Mouse (Mus musculus): ENCODE measurements around the gene Yars. TPM values are rescaled to one million over a fixed set of nuclear protein-coding genes. Genes with fewer than 3 reads are reported as not detected.

The Yars gene
- total RNA-seq, 2 experiments from 2014 or later = 38.8 to 39.5 TPM

DNA sequence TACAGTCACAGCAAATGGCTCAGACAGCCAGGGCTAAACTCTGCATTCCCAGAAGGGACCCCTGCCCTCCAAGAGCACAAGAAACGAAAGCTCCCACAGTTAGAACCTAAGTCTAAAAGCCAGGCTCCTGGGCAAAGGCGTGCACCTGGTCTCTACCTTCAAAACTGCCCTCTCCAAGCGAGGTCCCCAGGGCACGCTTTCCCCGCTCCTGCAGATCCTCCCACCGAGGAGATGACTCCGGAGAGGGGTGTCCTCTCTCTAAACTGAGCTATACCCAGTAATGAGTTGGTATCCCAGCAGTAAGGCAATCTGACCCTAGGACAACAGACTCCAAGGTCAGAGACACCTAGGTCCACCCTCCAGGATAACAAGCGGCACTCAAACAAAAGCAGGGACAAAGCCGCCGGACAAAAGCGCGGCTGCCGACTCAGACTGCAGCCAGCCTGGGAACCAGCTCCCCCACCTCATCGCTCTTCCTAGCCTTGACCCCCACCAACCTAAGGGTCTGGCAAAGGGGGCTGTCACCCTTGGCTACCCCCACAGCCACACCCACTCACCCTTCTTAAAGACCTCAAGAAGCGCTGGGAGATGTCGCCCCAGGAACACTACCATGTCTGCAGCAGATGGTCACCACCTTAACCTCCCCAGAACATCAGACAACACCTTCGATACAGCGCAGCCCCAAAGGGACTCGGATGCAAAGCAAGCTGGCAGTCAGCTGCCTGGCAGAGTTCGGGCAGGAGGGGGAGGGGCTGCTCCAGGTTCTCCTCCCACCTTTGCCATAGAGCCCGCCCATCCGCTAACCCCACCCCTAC is 37.8 kb downstream of the Yars start:
- DNase-seq (ENCODE audit: low spot score) = no peak

DNA sequence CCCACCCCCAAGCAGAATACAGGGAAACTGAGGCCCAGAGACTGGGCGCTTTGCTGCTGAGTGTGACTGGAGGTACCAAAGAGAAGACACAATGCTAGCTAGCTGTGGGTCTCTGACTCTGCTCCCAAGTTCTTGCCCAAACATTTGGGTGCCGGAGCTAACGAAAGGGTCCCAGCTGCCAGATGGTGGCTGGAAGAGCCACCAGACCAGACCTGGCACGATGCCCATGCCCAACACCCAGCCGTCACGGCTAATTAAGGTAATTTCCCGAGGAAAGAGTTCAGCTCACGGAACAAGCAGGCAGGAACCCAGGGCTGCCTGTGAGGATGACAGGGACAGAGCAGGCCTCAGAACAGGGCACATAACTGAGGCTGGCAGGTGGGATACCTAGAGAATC is 38.4 kb downstream of the Yars start:
- no peak for DNase-seq (ENCODE audit: low spot score)

DNA sequence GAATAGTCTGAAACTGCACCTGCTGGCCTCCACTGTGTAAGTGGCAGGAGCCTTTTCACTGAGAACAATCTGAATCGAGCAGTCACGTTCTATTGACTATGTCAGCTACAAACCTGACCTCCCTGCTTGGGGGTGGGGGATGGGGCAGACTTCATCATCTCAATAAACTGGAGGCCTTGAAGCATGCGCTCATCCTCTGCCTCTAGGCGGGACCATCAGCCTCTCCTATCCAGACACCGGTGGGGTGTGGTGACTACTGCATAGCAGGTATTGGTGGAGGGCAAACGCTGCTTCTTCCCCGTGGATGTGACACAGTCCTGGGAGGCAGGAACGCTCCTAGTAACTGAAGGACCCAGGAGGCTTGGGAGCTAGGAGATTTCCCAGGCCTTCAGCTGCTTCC is 41.4 kb downstream of the Yars start:
- no peak for DNase-seq (ENCODE audit: low spot score)

DNA sequence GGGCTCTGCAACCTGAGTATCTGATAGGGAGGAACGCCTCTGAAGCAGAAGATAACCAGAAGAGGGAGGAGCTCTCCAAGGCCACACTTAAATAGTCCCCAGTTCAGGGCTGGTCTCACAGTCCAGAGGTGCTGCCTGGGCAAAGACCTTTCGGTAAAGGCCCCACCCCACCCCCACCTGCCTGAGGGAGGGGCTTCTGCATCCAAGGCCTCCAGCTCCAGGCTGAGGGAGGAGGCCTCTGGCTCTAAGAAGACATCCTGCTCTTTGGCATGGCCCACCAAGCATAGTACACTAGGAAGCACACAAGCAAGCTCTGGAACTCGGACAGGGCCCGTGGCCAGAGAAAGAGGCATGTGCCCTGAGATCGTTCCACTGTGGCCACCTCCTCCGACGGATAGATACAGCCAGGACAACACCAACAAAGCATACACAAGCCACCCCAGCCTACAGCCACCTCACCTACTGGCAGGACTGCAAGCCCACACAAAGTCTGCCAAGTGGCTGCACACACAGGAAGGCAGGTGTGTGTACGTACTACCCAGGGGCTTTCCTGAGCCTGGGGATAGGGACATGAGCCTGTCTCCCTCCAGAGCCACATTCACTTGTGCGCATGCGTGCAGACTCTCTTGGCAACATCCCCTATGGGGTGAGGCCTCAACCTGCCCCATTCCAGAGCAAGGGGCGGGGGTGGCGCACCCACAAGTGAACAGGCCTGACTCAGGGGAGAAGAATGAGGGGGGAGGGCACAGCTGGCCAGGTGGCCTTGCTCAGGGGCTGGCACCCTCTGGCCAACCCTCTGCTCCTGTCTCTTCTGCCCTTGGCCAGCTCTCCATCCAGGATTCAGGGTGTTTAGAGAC is 42.3 kb downstream of the Yars start:
- DNase-seq (ENCODE audit: low spot score) = no peak

DNA sequence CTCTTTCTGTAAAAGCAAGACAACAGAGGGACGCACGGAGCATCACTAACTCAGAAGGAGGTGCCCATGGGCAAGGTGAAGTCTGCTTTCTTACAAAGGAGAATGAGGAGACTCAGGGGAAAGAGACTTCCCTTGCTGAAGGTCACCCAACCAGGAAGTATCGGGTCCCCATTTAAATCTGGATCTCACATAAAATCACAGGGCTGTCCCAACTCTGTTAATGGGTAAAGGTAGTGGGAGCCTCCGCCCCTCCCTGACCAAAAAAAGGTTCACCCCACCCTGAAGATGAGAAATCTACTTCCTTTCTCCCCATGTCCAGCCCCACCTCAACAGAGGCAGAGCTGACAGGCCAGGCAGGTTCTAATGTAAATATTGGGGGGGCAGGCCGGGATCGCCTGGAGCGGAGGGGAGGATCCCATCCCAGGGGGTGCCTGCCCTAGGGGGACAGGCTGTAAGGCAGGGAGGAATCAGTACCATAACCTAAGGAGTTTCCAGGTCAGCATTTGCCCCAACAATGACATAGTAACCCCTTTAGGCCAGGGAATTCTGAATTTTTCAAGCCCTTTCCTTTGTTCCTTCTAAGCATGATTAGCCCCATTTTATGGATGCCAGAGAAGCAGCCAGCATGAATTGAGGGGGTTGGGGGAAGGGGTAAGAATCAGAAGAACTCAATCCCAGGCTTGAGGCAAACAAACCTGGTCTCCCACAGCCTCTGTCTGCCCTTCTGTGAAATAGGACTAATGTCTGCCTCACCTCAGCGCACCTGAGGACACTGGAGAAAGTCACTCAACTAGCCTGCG is 43.2 kb downstream of the Yars start:
- DNase-seq (ENCODE audit: low spot score) = no peak

DNA sequence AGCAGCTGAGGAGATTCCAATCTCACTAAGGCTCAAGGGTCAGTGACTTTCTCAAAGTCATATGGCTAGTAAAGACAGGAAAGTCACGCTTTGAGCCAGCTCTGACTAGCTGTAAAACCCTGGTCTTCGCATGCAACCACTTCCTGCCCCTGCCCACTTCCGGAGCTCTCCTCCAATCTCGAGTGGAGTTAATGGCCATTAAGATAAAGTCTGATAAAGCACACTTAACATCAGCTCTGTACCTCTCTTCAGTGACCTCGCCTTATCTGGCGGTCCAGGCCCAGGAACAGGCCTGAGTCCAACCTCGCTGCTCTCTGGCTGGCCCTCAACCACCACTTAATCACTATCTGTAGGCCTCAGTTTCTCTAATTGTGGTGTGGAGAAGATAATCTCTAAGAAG is 44.9 kb downstream of the Yars start:
- no peak for DNase-seq (ENCODE audit: low spot score)

DNA sequence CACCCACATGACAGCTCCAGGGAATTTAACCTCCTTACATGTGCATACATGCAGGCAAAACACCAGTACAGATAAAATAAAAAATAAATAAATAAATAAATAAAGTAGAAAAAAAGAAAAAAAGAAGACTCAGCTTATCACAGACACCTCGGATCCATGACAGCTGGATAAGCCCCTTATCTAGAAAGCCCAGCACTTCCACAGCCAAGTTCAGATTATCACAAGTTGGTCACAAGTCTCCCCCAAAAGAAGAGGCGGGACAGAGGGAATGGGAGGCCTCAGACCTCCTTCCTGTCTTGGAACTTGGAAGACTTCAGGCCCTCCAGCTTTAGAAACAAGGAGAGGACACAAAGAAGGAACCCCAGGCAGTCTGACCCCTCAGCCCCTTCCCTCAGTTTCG is 45.6 kb downstream of the Yars start:
- DNase-seq (ENCODE audit: low spot score) = no peak

DNA sequence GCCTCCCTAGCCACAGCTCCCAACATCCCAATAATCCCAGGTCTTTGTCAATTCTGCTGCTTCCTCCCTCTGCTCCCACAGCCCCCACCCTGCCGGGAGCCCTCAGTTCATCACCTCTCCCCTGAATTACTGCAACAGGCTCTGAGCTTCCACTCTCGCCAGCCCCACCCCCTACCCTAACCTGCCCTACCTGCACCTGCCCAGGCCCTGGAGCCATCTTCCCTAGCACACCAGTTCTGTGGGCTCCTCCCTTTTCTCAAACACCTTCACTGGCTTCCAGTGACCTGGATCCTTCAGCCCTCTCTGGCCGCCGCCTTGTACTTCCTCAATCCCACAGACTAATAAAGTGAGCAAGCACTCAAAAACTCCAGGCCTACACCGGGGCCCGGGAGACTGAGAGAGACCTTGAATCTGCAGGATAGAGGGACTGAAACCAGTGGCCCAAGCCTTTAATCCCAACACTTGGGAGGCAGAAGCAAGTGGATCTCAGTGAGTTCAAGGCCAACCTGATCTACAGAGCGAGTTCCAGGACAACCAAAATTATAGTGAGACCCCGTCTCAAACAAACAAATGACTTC is 46.8 kb downstream of the Yars start:
- no peak for DNase-seq (ENCODE audit: low spot score)

DNA sequence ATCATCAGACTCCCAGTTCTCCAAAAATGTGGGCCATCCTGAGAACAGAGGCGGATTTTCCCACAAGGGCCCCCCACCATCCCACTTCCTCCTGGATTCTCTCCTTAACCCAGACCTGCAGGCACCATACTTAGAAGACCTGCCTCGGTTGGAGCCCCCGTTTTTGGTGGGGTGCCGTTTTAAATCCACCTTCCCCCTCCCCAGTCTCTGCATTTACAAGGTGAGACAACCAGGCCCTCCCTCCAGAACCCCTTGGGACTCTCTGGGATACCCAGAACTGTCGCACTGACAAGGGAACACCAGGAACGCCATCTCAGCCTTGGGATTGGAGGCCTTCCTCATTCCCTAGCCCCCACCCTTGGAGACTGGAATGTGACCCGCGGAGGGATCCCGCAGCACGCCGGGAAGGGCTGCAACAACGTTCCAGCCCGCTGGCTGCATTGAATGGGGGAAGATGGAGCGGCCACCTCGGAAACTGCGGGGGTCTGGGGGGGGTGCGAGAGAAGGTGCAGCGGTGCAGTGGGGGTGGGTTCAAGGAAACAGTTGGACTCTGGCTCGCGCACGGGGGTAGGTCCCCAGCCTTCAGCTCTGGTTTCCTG is 48.4 kb downstream of the Yars start:
- DNase-seq (ENCODE audit: low spot score) = no peak

DNA sequence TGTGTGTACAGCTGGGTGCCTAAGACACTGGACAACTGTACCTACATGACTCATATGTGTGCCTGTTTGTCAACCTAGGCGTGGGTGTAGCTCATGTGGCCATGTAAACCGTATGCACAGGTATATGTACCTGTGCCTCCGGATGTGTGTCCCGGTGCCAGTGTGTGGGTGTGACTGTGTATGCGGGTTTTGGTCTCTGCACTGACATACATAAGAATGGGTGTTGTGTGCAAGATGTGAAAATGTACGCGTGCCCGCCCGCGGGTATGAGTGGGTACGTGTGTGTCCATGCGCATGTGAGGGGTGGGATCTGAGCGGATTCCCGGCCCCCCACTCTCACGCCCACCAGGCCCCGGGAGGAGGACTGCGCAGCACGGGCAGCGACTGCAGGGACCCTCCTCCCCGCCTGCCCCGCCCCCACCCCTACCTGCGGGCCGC is 49.0 kb downstream of the Yars start:
- no peak for DNase-seq (ENCODE audit: low spot score)

DNA sequence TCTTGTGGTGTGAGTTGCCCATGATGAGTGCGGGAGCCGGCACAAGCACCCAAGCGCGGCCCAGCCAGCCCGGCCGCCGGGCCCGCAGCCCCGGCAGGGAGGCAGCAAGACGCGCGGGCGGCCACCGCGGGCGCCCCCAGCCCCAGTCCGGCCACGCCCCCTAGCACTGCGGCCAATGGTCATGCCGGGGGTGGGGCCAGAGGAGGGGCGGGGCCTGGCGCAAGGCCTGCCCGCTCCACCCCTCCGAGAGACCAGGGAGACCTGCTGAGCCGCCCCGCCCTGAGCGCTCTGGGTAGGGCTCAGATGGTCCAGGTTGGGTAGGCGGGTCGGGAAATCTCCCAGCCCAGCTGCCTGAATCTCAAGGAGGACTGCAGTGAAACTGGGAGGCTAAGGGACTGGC is 49.5 kb downstream of the Yars start:
- DNase-seq (ENCODE audit: low spot score) = no peak

DNA sequence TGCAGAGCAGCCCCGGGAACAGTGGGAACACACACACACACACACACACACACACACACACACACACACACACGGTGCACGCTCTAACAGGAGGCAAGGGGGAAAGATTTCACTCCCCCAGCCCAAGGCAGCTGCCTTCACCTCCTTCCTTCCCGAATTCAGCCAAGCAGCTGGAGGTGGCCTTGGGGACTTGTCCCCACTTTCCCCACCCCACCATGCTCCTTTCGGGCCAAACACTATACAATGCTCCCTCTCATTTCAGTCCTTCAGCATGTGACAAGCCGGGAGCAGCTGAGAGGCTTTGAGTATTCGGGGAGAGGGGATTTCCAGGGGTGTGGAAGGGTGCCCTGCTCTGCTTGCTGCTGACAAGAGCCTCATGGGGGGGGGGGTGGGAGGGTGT is 52.3 kb downstream of the Yars start:
- no peak for DNase-seq (ENCODE audit: low spot score)

DNA sequence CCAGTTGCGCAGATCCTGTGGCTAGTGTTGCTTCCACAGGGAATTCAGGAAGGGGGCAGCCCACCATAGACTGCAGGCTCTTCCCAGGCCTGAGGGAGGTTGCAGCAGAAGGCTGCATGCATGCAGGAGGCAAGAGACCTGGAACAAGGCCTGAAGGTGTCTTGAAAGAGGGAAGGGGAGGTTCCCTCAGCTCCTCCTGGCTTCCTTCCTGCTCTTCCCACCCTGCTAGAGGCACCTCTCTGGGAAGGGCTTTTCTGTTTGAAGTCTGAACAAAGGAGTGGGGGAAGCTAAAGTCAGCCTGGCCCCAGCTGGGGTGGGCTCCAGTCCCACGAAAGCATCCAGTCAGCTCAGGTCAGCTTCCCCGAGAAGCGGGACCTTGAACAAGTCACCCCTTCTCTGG is 52.8 kb downstream of the Yars start:
- no peak for DNase-seq (ENCODE audit: low spot score)

DNA sequence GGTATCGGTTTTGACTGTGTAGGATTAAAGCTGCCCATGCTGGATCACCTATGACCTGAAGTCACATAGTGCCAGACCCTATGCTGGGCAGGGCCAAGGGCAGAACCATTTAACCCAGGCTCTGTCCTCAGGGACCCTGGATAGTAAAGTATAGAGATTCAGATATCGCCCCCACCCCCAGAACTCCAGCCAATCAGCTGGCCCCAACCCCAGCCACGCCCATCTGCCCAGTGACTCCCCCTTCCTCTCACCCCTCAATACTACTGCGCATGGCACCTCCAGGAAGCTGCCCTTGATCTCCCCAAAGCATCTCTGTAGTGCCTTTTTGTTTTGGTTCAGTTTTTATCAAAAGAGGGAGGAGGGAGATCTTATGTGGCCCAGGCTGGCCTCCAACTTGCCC is 53.2 kb downstream of the Yars start:
- DNase-seq (ENCODE audit: low spot score) = no peak

DNA sequence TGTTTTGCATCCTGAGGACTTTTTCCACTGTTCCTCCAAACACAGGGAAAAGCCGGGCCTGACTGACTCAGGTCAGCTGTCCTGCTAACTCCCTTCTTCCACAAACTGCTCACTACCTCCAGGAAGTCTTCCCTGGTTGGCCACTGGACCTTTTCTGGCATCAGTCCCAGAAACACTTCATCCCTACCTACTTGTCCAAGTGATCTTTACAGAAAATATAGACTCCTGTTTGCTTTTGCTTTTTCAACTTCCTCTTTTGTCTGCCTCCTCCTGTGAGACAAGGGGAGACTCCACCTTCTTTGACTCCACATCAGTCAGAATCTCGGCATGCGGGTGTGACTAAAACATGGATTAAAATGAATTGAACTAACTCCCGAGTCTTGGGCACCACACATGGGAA is 55.2 kb downstream of the Yars start:
- no peak for DNase-seq (ENCODE audit: low spot score)

DNA sequence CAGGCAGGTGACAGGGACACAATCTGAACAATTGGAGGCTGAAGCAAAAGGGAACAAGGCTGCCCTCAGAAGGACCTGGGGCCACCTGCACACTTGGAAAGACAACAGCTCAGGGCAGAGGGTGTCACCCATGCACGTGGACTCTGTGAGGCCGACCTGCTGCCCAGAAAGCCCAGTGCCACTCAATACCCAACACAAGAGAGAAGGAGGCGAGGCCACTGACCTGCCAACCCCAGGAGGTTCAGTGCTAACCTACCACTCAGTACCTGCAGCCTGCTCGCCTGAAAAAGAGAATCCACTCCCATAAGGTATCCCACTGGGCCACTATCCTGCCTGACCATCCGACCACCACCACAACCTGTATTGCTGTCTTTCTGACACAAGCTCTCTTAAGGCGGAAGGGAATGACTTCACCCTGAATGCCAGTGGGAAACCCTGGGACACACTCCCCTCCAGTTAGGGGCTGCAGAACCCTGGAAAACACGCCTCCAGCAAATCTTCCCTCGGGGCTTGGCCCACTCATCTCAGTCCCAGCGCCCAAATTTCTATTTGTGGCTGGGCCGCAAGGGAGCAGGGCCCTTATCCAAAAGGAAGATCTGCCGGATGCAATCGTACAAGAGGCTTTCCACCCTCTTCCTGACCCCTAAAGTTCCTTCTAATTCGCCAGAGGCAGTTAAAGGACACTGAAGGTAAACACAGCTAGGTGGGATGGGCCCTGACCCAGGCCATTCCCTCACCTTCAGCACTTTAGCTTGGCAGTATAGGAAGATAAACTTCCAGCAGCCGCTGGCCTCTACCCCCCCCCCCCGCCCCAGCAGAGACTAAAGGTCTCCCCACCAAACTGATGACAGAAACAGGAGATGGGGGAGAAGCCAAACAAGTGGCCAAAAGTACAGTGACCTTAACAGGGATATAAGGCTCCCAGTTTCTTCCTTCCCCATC is 57.1 kb downstream of the Yars start:
- DNase-seq (ENCODE audit: low spot score) = no peak

DNA sequence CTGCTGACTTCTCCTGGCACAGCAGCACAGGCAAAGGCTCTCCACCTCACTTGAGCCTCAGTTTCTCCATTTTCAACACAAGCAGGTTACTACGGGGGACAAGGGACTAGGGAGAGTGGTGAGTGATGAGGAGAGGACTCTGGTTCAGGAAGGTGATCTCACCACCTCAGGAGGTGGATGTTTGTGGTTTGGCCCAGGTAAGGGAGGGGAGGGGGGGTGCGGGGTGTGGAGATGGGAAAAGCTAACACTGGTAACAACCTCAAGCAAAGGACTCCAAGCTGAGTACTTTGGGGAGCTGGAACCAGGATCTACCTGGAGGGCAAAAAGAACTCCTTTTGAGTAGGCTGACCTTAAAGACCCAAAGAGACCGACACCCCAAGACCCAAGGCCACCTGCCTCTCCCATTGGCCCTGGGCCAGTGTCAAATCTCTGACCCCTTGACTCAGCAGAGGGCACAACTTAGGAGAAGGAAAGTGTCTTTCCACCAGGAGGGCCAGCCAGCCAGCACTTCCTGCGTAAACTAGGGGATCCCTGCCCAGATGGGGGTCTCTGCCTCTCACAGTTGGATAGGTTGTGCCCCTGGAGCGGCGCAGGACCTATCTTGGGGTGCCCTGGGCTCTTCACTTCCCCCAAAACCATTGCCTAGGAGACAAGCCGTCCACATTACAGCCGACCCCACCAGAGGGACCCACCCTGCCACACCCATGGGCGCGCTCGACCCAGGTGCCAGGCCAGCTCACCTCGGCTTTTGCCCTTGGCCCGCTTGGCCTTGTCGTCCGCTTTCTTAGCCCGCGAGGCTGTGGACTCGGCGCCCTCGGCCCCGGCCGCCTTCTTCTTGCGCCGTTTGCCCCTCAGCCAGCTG is 58.1 kb downstream of the Yars start:
- no peak for DNase-seq (ENCODE audit: low spot score)

DNA sequence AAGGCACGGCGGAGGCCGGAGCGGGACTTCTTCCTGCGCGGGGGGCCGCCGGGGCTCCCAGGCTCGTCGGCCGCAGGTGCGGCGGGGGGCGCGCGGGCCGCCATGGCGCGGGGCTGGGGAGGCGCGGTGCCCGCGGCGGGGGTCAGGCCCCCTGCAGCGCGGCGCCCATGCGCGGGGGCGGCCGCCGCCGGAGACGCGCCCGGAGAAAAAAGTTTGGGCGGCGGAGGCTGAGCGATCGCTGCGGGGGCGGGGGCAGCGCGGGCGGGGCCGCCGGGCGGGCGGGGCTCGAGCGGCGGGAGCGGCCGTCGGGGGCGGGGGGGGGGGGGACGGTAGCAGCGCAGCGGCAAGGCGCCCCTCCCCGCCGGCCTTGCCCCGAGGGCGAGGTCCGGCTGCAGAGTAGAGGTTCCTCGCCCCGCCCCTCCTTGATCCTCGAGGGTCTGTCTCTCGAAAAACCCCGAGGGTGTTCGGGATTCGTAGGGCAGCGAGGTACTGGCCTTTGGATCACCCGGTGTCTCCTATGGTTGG is 58.7 kb downstream of the Yars start:
- no peak for DNase-seq (ENCODE audit: low spot score)

DNA sequence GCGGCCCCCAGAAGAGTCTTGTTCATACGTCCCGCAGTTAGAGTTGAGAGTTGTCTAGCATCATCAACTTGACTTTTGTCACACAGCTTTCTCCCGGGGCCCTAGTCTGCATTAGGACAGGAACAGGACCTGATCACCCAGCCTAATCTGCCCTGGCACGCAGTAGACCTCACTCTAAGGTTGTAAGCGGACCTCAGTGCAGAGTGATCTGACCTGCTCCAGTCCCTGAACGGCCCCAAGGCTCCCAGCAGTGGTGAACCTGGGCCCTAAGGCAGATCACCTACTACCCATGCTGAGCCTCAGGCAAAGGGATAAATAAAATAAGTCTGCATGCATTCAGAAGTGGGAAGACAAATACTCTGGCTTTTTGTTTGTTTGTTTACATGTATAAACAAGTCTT is 59.7 kb downstream of the Yars start:
- DNase-seq (ENCODE audit: low spot score) = no peak
